Mouse (Mus musculus) induced T-regulatory cell, adult 2 months (primary cell): ENCODE results near the gene Gm20388.

Experiments
- DNase-seq: peaks from one replicate; pipeline ENCODE4 v3.0.0-alpha.2; 2012; ENCODE audit warnings: low read depth

Gm20388 gene

GRCm38 (mm10) chr8:122022274-122022673 is 2111.6 kb downstream of the Gm20388 start:
- no peak for DNase-seq

DNA sequence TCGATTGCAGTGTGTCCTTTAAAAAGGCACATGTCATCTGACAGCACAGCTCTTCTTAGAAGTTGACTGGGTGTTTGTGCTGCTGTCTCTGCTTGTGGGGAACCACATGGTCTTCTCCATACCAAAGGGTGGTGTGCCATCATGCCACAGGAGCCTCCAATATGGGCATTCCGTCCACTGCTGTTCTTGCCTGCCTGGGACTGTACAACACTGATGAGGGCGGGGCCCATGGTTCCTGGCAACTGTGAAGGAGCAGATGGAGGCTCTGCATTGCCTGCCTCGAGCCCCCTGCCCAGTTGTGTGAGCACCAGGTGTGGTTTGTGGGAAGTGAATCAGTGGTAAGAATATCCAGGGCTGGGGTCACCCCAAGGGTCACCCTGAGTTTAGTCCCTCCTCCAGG is 2112.1 kb downstream of the Gm20388 start:
- DNase-seq, result no peak

DNA sequence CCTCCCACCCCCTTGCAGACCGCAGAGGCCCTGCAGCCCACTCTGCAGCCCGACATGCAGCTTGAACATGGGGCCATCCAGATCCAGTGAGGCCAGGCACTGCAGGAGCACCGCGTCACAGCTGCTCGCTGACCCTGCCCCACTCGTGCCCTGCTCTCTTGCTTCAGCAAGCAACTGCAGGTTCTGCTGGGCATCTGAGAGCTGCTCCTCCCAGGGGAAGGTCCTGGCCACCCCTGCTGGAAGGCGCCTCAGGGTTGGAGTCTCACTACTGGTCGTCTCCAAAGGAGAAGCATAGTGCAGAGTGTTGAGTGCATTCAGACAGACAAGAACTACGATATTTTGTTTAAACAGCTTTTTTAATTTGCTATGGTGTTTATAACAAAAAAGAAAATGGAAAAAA is 2114.9 kb downstream of the Gm20388 start:
- DNase-seq, result no peak

DNA sequence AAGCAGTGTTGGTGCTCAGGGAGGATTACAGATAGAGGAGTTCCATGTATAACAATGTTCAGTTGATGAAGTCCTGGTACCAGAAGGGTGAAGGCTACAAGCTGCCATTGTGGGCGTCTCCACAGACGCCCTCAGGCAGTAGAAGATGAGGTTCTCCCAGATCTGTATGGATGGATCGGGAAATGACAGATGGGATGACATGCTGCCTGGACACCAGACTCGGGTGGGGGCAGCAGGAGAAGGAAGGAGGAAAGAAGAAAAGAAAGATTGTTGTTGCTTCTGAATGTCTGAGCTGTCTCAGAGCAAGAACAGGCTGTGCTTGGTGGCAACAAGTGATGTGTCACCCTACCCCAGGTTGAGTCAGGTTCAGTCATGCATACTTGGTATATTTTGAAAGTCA is 2117.5 kb downstream of the Gm20388 start:
- no peak for DNase-seq

DNA sequence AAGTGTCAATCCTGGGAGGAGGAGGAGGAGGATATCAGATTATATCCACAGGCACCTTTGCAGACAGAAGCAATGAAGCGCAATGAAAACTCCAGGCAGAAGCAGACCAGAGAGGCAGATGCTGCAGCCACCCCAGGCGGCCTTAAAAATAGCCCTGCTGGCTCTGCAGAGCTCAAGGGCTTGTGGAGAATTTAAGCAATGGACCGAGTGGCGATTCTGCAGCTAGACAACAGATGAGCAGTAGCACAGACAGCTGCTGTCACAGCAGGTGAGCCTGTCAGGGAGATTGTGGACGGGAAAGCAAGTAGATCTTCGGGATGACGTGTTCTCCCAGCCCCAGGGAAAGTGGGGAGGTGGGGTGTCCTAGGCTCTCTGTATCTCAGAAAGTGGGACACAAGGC is 2120.3 kb downstream of the Gm20388 start:
- no peak for DNase-seq

- no peak for DNase-seq
Measured at GRCm38 (mm10) chr8:122032741-122033140, 2122.1 kb downstream of the Gm20388 start.

GRCm38 (mm10) chr8:122035543-122035942 is 2124.9 kb downstream of the Gm20388 start:
- DNase-seq, result no peak

DNA sequence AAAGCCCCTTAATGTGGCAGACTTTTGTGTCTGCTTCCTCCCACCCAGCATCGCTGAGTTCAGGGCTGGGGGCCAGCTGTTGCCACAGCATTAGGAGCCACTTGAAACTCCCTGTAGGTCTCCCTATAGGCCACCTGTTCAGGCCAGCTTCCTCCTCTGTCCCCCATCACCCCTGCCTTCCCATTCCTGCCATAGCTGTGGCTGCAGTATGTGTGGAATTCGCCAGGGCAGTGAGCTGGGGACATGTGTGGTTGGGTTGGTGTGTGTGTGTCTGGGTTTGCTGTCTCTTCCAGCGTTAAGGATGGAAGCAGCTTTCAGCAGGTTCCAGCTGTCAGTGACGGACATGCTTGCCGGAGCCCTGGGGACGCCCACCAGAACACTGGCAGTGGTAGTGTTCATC is 2125.7 kb downstream of the Gm20388 start:
- DNase-seq, result no peak

DNA sequence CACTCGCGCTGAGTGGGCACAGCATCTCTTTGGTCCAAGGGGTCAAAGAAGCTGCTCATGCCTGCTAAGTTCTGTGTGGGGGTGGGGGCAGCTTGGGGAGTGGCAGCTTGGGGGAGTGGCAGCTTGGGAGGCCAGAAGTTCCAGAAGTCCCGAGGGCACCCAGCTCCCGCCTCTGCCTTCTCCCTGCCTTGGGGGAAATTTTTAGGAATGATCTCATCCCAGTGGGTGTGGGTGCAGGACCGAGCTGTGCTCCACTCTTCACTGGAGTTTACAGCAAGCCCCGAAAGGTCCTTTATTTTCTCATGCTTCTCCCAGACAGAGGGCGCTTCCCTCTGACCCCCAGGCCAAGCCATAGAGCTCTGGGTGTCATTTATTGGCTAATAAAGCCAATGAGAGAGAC is 2126.6 kb downstream of the Gm20388 start:
- no peak for DNase-seq

- no peak for DNase-seq
Measured at GRCm38 (mm10) chr8:122038076-122038475, 2127.4 kb downstream of the Gm20388 start.

GRCm38 (mm10) chr8:122039452-122039851 is 2128.8 kb downstream of the Gm20388 start:
- no peak for DNase-seq

DNA sequence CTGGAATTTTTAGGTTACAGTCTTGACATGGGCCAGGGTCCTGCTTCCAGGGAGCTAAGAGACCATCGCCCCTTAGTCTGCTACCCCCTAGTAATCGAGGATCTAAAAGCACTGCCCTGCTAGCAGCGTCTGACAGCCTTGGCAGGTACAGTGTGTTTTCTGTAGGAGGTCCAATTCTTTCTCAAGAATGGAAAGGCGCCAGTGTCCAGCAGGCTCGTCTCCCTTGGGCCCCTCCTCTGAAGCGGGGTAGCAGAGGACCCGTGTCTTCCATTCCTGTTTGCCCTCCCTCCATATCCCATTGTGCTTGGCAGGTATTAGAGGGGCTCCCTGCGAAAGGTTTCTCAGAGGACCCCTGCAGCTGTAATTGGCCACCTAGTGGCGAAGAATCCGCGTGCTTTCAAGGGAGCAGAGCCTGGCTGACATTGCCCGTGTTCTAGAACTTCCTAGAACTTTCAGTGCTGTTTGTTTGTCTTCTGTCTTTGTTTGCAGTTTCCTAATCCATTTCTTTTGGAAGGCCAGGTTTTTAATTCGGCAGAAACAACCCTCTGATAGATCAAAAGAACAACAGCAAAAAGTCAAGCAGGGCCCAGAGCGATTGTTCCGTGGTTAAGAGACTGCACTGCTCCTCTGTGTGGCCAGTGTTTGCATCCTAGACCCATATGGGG is 2136.7 kb downstream of the Gm20388 start:
- DNase-seq, result no peak

- no peak for DNase-seq
Measured at GRCm38 (mm10) chr8:122049266-122049665, 2138.6 kb downstream of the Gm20388 start.

DNA sequence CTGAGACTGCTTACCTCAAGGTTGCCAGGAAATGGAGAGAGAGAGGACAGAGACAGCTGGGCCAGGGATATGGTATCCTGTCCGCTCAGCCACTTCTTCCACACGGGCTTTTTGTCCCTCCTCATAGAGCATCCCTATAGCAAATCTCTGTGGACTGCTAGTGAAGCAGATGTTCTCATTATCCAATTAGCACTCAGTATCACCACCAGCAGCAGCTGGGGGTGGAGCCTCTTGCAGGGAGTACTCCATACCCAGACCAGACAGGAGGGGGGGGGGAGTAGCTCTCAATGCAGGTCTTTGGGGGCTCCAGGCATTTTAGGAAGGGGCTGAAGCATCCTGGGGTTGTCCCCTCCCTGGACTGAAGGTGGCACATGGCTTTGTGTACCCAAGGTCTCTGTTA is 2139.3 kb downstream of the Gm20388 start:
- DNase-seq, result no peak

DNA sequence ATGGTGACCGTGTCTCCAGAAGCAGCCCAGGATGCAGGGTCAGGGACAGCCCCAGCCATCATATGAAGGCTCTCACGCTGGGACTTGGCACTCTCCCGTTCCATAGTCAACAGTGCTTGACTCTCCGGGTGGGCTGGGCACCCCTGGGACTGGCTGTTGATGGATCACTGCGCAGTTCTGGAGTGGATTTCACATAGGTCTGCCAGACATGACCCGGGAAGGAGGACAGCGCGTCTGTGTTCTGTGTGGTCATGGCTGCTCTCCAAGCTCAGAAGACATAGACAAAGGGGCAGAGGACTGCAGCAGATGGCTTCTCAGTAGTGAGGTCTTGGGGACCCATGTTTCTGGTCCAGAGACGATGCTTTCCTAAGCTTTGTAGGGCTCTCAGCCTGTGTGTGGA is 2140.0 kb downstream of the Gm20388 start:
- DNase-seq, result no peak

GRCm38 (mm10) chr8:122055321-122055720 is 2144.7 kb downstream of the Gm20388 start:
- no peak for DNase-seq

DNA sequence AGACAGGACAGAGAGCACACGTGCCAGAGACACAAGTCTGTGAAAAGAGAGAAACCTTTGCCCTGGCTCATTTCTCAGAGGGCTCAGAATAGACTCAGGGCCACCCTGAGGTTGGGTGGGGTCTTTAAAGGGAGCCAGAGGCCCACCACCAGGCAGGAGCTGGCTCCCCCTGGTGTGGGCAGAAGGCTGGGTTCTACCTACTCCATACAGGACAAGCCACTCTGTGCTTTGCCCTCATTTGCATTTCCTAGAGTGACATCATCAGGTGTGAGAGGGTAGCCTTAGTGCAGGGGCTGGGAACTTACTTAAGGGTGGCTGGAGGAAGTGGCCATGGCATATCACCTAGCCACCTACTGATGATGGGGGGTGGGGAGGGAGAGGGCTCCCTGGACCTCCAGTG is 2145.5 kb downstream of the Gm20388 start:
- DNase-seq, result no peak

- DNase-seq, result no peak
Measured at GRCm38 (mm10) chr8:122056882-122057281, 2146.2 kb downstream of the Gm20388 start.

DNA sequence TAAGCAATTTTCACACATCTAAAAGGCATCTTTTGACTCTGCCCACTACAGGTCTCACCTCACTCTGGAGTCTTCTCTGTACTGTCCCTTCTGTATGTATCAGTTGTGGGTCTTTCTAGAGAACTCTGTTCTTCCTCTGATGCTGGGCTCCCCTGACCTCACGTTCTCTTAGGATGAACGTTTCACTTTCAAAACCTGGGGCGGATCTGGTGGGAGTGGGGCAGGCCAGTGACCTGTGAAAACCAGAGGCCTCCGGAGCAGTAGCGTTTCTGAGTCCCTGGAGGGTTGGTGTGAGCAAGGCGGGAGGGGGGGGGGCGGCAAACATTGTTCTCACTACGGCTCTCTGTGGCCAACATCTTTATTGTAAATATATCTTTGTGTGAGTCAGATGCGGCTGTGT is 2147.9 kb downstream of the Gm20388 start:
- DNase-seq, result no peak

DNA sequence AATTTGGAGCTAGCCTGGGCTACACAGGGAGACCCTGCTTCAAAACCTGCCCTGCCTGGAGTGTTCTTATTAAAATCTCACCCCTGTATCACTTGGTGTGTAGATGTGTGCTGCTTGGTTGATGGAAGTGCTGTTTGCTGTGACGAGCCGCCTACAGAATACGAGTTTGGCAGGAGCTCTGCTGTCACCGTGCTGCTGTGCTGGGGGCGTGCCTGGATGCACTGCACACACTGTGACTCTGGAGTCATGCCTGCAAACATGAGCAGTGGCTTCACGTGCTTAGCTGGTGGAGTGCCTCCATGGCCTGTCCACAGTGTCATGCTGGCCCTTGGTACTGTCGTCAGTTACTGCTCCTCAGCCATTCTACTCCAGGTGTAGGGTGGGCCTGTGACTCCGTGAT is 2148.3 kb downstream of the Gm20388 start:
- DNase-seq, result no peak

DNA sequence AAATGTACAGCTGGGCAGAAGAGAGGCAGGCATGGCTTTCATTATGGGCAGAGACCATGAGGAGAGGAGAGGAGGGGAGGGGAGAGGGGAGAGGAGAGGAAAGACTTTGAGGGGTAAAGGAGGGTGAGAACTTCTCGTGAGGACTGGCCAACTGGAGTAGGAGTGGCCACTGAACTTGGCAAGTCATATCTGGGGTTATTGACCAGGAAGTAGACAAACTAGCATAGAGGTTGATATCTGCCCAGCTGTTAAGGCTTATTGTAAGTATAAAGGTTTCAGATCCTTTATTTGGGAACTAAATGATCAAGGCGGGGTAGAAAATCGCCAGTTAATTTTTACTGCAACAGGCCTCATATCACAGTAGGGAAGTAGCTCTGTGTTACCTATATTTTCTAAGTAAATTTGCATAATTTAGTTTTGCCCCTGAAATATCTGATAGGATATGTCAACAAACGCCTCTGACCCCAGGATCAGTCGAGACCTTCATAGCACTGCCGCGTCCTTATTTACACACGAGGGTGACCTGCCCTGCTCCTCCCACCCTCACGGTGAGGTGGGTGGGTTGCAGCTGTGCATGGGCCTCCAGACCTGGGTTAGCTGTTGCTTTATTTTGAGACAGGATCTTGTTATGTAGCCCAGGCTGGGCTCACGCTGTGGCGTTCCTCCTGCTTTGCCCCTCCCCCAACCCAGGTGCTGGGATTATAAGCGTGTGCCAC is 2152.0 kb downstream of the Gm20388 start:
- DNase-seq, result no peak

- DNase-seq, result no peak
Measured at GRCm38 (mm10) chr8:122064353-122064752, 2153.7 kb downstream of the Gm20388 start.

DNA sequence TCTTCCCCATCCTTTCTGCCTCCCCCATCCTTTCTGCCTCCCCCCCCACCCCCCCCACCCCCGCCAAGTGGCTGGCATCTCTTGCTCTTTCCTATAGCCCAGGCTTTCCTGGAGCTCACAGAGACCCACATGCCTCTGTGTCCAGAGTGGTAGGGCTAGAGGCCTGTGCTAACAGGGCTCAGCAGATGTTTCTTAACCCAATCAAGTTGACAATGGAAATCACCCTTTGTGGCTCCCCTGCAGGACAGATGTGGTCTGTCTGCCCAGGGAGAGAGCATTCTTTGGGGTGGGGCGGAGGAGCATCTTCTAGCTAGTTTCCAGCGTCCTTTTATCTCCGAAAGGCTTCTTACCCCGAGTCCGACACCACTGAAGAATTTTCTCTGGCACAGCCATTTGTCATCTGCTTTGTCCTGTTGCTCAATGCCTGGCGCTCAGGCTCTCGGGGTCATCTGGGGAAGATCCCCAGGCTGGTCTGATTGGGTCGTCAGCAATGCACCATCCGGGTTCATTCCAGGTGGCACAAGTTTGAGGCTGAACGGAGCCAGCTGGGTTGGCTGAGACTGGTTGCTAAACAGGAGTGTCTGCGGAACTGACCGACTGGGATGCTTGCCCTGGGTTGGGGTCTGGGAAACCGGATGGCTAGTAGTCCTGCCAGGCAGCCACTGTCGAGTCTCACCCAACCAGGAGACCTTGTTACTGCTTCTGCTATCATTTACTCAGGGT is 2157.3 kb downstream of the Gm20388 start:
- DNase-seq, result no peak
